Mouse (Mus musculus): ENCODE data around the gene Inpp5a.

DNA sequence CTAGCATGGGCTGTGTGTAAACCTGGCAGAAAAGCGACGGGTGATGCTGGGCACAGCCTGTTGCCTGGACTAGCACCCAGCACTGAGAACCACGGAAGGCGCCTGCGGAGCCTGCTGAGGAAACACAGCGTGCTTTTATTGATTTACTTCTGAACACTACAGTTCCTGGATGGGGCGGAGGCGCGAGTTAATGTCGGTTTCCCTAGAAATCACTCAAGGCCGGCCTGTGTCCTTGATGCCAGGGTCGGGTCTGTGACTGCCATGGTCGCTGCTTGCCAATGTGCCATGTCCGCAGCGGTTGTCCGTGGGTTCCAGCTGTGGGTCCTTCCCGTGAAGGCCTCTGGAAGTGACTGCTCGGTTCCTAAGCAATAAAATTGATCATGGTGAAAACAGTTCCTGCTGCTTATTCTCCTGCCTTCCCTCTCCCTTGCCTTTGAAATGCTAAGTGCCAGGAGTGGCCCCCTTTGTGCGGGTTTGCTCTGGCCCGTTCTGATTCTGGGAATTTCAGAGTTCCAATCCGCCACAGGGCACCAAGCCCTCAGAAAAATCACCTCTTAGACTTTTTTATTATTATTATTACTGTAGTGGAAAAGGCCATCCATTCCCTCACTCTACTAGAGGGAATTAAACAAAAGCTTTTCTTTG lies 190.5 kb downstream of the Inpp5a start:
- TF ChIP-seq CTCF (conservative IDR thresholded peaks at IDR 0.05; ENCODE audit: insufficient read depth, insufficient read length, low read depth, low read length) (no peak), POLR2A (IDR thresholded peaks at IDR 0.05; ENCODE audit: low read depth, low read length) (no peak)
